Comparison of ENCODE assay signal across 9 mouse cellular contexts in genomic region chr6:6168566-6169134, GRCm38 (mm10). TPM values are rescaled to one million over a fixed set of nuclear protein-coding genes. Genes with fewer than 3 reads are reported as not detected.
DNase-seq lines count a peak whose midpoint lies in the region; ATAC-seq and TF ChIP-seq lines count a peak whose summit lies in the region.
"Had no signal": no experiment of that assay in that cellular context is flagged by ENCODE, and none has a peak within 500 bp of the region (broad histone marks: within the 10 kb centered on the region; RNA-seq: fewer than 3 reads in every experiment).

No protein-coding gene starts in this region.

- H3K27me3 ChIP-seq in heart, embryonic 12.5 days (replicated peaks) = no peaks in the 10 kb centered on the region
- no peaks in the 10 kb centered on the region for H3K27me3 ChIP-seq in forebrain, embryonic 16.5 days (replicated peaks; ENCODE audit: control insufficient read depth, insufficient read depth, low read length)
- H3K27me3 ChIP-seq: neural tube, embryonic 13.5 days had no signal

- H3K4me2 ChIP-seq in heart, embryonic 12.5 days = no peak overlapping the region
- H3K4me2 ChIP-seq in forebrain, embryonic 16.5 days (ENCODE audit: low read length) = no peak overlapping the region
- H3K4me2 ChIP-seq: neural tube, embryonic 13.5 days had no signal

- peaks cover 36% of the 10 kb centered on the region for H3K4me1 ChIP-seq in heart, embryonic 12.5 days (replicated peaks)
- peaks cover 30% of the 10 kb centered on the region for H3K4me1 ChIP-seq in forebrain, embryonic 16.5 days (replicated peaks; ENCODE audit: control insufficient read depth, insufficient read depth, low read length)

- TF ChIP-seq CTCF in layer of hippocampus, adult 2 months (conservative IDR thresholded peaks at IDR 0.05) = no peak

- H3K4me3 ChIP-seq in heart, embryonic 12.5 days = no peak overlapping the region
- no peak overlapping the region for H3K4me3 ChIP-seq in forebrain, embryonic 16.5 days (replicated peaks; ENCODE audit: low read length)
- H3K4me3 ChIP-seq in layer of hippocampus, adult 2 months = no peak overlapping the region
- H3K4me3 ChIP-seq: neural tube, embryonic 13.5 days had no signal

- intact Hi-C loops in heart, postnatal 36 days (cut with DNase I) = no loop called here

- peak overlapping the region; percentile 37 for H3K27ac ChIP-seq in heart, embryonic 12.5 days (ENCODE audit: poor library complexity, severe bottlenecking)
- H3K27ac ChIP-seq in forebrain, embryonic 16.5 days (ENCODE audit: low read length) = no peak overlapping the region
- no peak overlapping the region for H3K27ac ChIP-seq in layer of hippocampus, adult 2 months
- H3K27ac ChIP-seq: neural tube, embryonic 13.5 days had no signal

- 74% methylated on average over 11 of the region's 11 CpGs for WGBS in heart, embryonic 12.5 days
- WGBS in forebrain, embryonic 16.5 days = 43% methylated on average over 11 of the region's 11 CpGs

- no peak for ATAC-seq in heart, embryonic 12.5 days (ENCODE audit: insufficient number of reproducible peaks, low FRiP score)
- ATAC-seq in forebrain, embryonic 16.5 days = peak; percentile 36

- DNase-seq in heart, postnatal 36 days = no peak
- DNase-seq in 3T3-L1 (ENCODE audit: low read depth, low spot score) = peak; percentile 94
- peak; percentile 44 to 67 for DNase-seq in kidney, postnatal 25 days
- no peak for DNase-seq in layer of hippocampus, adult 2 months (ENCODE audit: low spot score in 2 of 2)
- no peak for DNase-seq in frontal cortex, postnatal 10 days (ENCODE audit: low spot score in 2 of 2)
- no peak for DNase-seq in gastrocnemius, adult 8-10 months (ENCODE audit: low spot score in 2 of 2)

- no peaks in the 10 kb centered on the region for H3K9me3 ChIP-seq in heart, embryonic 12.5 days (replicated peaks)
- no peaks in the 10 kb centered on the region for H3K9me3 ChIP-seq in forebrain, embryonic 16.5 days (ENCODE audit: control insufficient read depth, low read length)
- H3K9me3 ChIP-seq: neural tube, embryonic 13.5 days had no signal

- H3K9ac ChIP-seq in heart, embryonic 12.5 days = no peak overlapping the region
- H3K9ac ChIP-seq in forebrain, embryonic 16.5 days (replicated peaks; ENCODE audit: low read depth, low read length) = no peak overlapping the region
- H3K9ac ChIP-seq: neural tube, embryonic 13.5 days had no signal

- peaks cover 11% of the 10 kb centered on the region; the same call in 1 of the 2 replicates for H3K36me3 ChIP-seq in heart, embryonic 12.5 days
- H3K36me3 ChIP-seq in forebrain, embryonic 16.5 days (ENCODE audit: control insufficient read depth, insufficient read depth) = no peaks in the 10 kb centered on the region
- H3K36me3 ChIP-seq: neural tube, embryonic 13.5 days had no signal

RNA-seq across cellular contexts. Expression of gene Slc25a13, which starts 48.3 kb away (rescaled TPM):
- 80.5 and 83.6 TPM in 2 replicates for polyA plus RNA-seq in heart, embryonic 12.5 days (2016; fragmentation: Nextera tagmentation; extraction: Ambion mirVana)
- 100 to 1,000 TPM; 146 to 153 TPM for total RNA-seq in heart, postnatal 36 days (2021)
- 7.9 and 10.2 TPM in 2 replicates for polyA plus RNA-seq in forebrain, embryonic 16.5 days (2015; fragmentation: Nextera tagmentation; extraction: Ambion mirVana)
- total RNA-seq in layer of hippocampus, adult 2 months (2021) = 1 to 10 TPM; 3.4 to 3.7 TPM
- 1 to 10 TPM in 1 of 4 experiments, under 1 TPM in 3; 0.54 to 1.2 (median 0.79) TPM for total RNA-seq in gastrocnemius, adult 8-10 months (2022)

Comparison
In these comparisons a context has a peak if more than half of its experiments do, and no peak if none do; other contexts are left out.
1. DNase-seq: peak in 3T3-L1 (single experiment) and kidney, postnatal 25 days (2 of 2); none in heart, postnatal 36 days (0 of 2), layer of hippocampus, adult 2 months (0 of 2), frontal cortex, postnatal 10 days (0 of 2) and gastrocnemius, adult 8-10 months (0 of 2).
2. RNA of gene Slc25a13, which starts 48.3 kb away (total RNA-seq): 146 to 153 TPM in heart, postnatal 36 days; 3.4 to 3.7 TPM in layer of hippocampus, adult 2 months and 0.54 to 1.2 TPM in gastrocnemius, adult 8-10 months; every median in the first group is over 10 times any median in the second.